Mouse (Mus musculus): ENCODE results near the gene Taf9b.

DNA sequence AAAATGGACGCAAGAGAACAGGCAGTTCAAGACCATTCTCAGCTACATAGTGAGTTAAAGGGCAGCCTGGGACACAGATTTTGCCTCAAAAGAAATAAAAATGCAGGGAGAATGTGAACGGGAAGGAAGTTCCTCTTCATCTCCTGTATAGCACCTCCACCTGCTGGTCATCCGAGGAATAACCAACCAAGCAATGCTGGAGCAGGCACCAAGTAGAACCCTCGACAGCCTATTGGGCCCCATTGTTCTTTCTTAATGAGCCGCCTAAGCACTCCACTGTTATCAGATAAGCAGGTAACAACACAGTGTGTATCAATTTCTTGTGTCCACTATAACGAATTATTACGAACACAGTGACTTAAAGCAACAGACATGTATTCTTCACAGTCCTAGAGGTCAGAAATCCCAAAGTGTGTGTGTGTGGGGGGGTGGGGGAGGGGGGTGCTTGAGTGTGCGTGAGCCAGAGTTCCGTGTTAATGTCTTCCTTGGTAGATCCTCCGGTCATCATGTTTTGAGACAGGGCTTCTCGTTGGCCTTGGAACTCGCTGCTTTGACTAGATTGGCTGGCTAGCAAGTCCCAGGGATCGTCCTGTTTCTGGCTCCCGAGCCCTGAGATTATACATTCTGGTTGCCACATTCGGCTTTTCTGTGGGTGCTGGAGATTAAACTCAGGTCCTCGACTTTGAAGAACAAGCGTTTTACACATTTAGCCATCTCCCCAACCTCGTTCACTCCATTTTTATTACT is 49.7 kb downstream of the Taf9b start:
- TF ChIP-seq CTCF (IDR thresholded peaks at IDR 0.05; ENCODE audit: borderline replicate concordance, insufficient read depth, low read length) = no peak
- no peak for TF ChIP-seq POLR2A (IDR thresholded peaks at IDR 0.05; ENCODE audit: low read depth, low read length)
